Mouse (Mus musculus) megakaryocyte, embryonic 14.5 days (primary cell): Measurements from ENCODE around the gene Rab5if. TPM values are rescaled to one million over a fixed set of nuclear protein-coding genes. Genes with fewer than 3 reads are reported as not detected.

Experiments used
- H3K27me3 ChIP-seq: replicated peaks from 2 replicates; pipeline ENCODE3; 2012; ENCODE audit warnings: inconsistent platforms
- H3K36me3 ChIP-seq: replicated peaks from 2 replicates; pipeline ENCODE3; 2012; ENCODE audit warnings: low read length, inconsistent platforms, mixed read lengths
- H3K4me1 ChIP-seq: 2 replicates; pipeline ENCODE4 v1.6.1; 2012; ENCODE audit warnings: inconsistent platforms
- H3K4me3 ChIP-seq: replicated peaks from 2 replicates; pipeline ENCODE3; 2012; ENCODE audit warnings: moderate library complexity, mild to moderate bottlenecking, inconsistent platforms
- H3K9me3 ChIP-seq: 2 replicates; pipeline ENCODE4 v1.6.1; 2012; ENCODE audit warnings: inconsistent platforms
- FLI1 ChIP-seq: IDR thresholded peaks from 2 replicates; pipeline ENCODE4 v1.6.1; 2012; ENCODE audit warnings: low read length, inconsistent platforms, mixed read lengths
- GATA1 ChIP-seq: IDR thresholded peaks from 3 replicates; pipeline ENCODE4 v1.6.1; 2012; ENCODE audit warnings: mixed read lengths, low read length, inconsistent platforms, borderline replicate concordance
- polyA plus RNA-seq: library from polyadenylated mRNA; stranded (reverse); fragments of >175 nt; gene quantifications from 2 replicates; pipeline ENCODE4 v1.2.3, GENCODE M21; 2012; ENCODE audit warnings: low replicate concordance; ENCODE audit not compliant: insufficient read depth

Rab5if gene
- polyA plus RNA-seq, 1 experiment, result 175 TPM

- Histone ChIP-seq H3K4me1 (peaks cover 23% of the 10 kb centered on the region), H3K27me3 (no peaks in the 10 kb centered on the region), H3K4me3 (no peak overlapping the region), H3K36me3 (peaks cover 47% of the 10 kb centered on the region), H3K9me3 (no peaks in the 10 kb centered on the region)
- TF ChIP-seq GATA1 (no peak), FLI1 (no peak)
Measured at GRCm38 (mm10) chr2:156856311-156856710, 6.6 kb upstream of the Rab5if start.

GRCm38 (mm10) chr2:156857385-156857791 lies 5.5 kb upstream of the Rab5if start:
- TF ChIP-seq FLI1 (no peak), GATA1 (no peak)
- peak overlapping the region; percentile 11 for H3K4me3 ChIP-seq
- H3K9me3 ChIP-seq, result no peaks in the 10 kb centered on the region
- H3K36me3 ChIP-seq, result peaks cover 38% of the 10 kb centered on the region
- peaks cover 23% of the 10 kb centered on the region for H3K4me1 ChIP-seq
- H3K27me3 ChIP-seq, result no peaks in the 10 kb centered on the region

GRCm38 (mm10) chr2:156857835-156858234 lies 5.1 kb upstream of the Rab5if start, which contains the start of gene 4930518I15Rik:
Gene 4930518I15Rik (minus strand): TSS chr2:156857946.
- no peak for TF ChIP-seq FLI1
- TF ChIP-seq GATA1, result no peak
- H3K9me3 ChIP-seq, result no peaks in the 10 kb centered on the region
- no peaks in the 10 kb centered on the region for H3K27me3 ChIP-seq
- peaks cover 23% of the 10 kb centered on the region for H3K4me1 ChIP-seq
- peaks cover 33% of the 10 kb centered on the region for H3K36me3 ChIP-seq
- H3K4me3 ChIP-seq, result peak within 1 kb of the TSS; percentile 11

GRCm38 (mm10) chr2:156858671-156859070 lies 4.3 kb upstream of the Rab5if start:
- Histone ChIP-seq H3K27me3 (no peaks in the 10 kb centered on the region), H3K4me1 (peaks cover 23% of the 10 kb centered on the region), H3K4me3 (no peak overlapping the region), H3K9me3 (no peaks in the 10 kb centered on the region), H3K36me3 (peaks cover 31% of the 10 kb centered on the region)
- TF ChIP-seq GATA1 (no peak), FLI1 (no peak)

GRCm38 (mm10) chr2:156862041-156862717 lies 749 bp upstream of the Rab5if start:
- H3K9me3 ChIP-seq, result no peaks in the 10 kb centered on the region
- H3K27me3 ChIP-seq, result no peaks in the 10 kb centered on the region
- peaks cover 43% of the 10 kb centered on the region for H3K36me3 ChIP-seq
- H3K4me1 ChIP-seq, result peaks cover 47% of the 10 kb centered on the region
- TF ChIP-seq FLI1 (no peak), GATA1 (no peak)
- H3K4me3 ChIP-seq, result peak overlapping the region; percentile 97

- H3K9me3 ChIP-seq, result no peaks in the 10 kb centered on the region
- TF ChIP-seq GATA1 (no peak), FLI1 (0 out of 2 replicates have a peak, but pooled peaks have one; percentile 26)
- H3K36me3 ChIP-seq, result peaks cover 44% of the 10 kb centered on the region
- no peaks in the 10 kb centered on the region for H3K27me3 ChIP-seq
- H3K4me3 ChIP-seq, result peak overlapping the region; percentile 97
- peaks cover 61% of the 10 kb centered on the region for H3K4me1 ChIP-seq
Measured at GRCm38 (mm10) chr2:156863487-156864160, 696 bp downstream of the Rab5if start.

- H3K36me3 ChIP-seq, result peaks cover 48% of the 10 kb centered on the region
- H3K4me3 ChIP-seq, result peak overlapping the region; percentile 97
- no peak for TF ChIP-seq GATA1
- TF ChIP-seq FLI1, result no peak
- H3K9me3 ChIP-seq, result no peaks in the 10 kb centered on the region
- no peaks in the 10 kb centered on the region for H3K27me3 ChIP-seq
- peaks cover 70% of the 10 kb centered on the region for H3K4me1 ChIP-seq
Measured at GRCm38 (mm10) chr2:156864481-156864880, 1.6 kb downstream of the Rab5if start.

- no peaks in the 10 kb centered on the region for H3K27me3 ChIP-seq
- no peaks in the 10 kb centered on the region for H3K9me3 ChIP-seq
- H3K4me1 ChIP-seq, result peaks cover 98% of the 10 kb centered on the region
- H3K4me3 ChIP-seq, result no peak overlapping the region
- TF ChIP-seq GATA1, result no peak
- TF ChIP-seq FLI1, result no peak
- peaks cover 93% of the 10 kb centered on the region for H3K36me3 ChIP-seq
Measured at GRCm38 (mm10) chr2:156868994-156869393, 6.1 kb downstream of the Rab5if start.

GRCm38 (mm10) chr2:156869554-156869953 lies 6.6 kb downstream of the Rab5if start:
- TF ChIP-seq FLI1 (no peak), GATA1 (no peak)
- Histone ChIP-seq H3K4me3 (no peak overlapping the region), H3K36me3 (peaks cover 98% of the 10 kb centered on the region), H3K9me3 (no peaks in the 10 kb centered on the region), H3K4me1 (peaks cover 98% of the 10 kb centered on the region), H3K27me3 (no peaks in the 10 kb centered on the region)

- Histone ChIP-seq H3K27me3 (no peaks in the 10 kb centered on the region), H3K9me3 (no peaks in the 10 kb centered on the region), H3K4me3 (no peak overlapping the region), H3K36me3 (peaks cover 100% of the 10 kb centered on the region), H3K4me1 (peaks cover 99% of the 10 kb centered on the region)
- TF ChIP-seq GATA1 (no peak), FLI1 (no peak)
Measured at GRCm38 (mm10) chr2:156870519-156870918, 7.6 kb downstream of the Rab5if start.
